Mouse (Mus musculus): ENCODE data around the gene Lhfpl3.

Gene Lhfpl3

DNA sequence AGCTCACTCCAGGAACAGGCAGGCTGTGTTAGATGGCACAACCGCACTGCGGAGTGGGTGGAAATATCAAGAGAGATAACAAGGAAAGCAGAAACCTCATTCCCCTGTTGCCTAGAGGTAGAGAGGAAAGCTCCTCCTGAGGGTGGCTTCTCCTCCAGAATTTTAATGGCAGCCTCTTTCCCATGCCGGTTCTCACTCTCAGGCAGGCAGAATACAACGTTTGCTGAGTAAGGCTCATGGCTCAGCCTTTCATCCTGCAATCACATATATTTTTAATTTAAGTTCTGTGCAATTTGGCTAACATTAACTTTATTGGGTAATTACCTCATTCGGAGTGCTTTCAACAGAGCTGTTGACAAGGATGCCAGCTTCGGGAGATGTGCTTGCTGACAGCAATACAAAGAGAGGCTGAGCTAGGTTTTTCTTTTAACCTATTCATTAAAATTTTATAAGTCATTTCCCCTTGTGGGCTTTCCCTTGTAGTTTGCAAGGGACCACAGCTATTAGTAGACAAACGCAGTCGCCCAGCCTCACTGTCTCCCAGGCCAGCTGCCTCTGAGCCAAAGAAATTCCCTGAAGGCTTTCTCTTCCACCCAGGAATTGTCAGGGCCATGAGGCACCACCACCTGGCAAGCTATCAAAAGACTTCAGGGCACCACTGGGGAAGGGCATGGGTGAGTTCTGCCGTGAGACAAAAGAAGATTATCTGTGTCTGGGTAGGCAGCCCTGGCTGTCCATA is 394.5 kb downstream of the Lhfpl3 start:
- in situ Hi-C loops (cut with MboI, MseI) = no loop called here

DNA sequence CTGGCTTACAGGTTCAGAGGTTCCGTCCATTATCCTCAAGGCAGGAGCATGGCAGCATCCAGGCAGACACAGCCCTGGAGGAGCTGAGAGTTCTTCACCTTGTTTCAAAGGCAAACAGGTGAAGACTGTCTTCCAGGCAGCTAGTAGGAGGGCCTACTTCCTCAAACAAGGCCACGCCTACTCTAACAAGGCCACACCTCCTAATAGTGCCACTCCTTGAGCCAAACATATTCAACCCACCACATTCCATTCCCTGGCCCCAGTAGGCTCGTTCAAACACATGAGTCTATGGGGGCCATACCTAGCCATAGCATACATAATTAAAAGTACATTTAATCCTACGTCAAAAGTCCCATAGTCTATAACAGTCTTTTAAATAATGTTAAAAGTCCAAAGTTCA is 407.4 kb downstream of the Lhfpl3 start:
- in situ Hi-C loops (cut with MboI, MseI) = loop anchor here (25.0 kb wide), 1 partner anchor 1866 kb away; no protein-coding TSS in a partner anchor

DNA sequence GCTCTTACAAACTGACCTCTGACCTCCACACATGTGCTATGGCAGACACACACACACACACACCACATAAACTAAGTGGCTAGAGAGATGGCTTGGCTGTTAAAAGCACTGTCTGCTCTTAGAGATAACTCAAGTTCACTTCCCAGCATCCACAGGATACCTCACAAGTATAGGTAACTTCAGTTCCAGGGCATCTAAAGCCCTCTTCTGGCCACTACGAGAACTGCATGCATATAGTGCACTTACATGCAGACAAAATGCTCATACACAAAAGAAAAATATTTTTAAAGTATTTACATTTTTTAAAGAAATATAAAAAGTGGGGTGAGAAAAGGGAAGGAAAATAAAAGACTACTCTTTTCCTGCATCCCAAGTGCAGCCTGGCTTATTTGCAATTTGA is 408.6 kb downstream of the Lhfpl3 start:
- in situ Hi-C loops (cut with MboI, MseI) = loop anchor here (25.0 kb wide), 1 partner anchor 1867 kb away; no protein-coding TSS in a partner anchor

DNA sequence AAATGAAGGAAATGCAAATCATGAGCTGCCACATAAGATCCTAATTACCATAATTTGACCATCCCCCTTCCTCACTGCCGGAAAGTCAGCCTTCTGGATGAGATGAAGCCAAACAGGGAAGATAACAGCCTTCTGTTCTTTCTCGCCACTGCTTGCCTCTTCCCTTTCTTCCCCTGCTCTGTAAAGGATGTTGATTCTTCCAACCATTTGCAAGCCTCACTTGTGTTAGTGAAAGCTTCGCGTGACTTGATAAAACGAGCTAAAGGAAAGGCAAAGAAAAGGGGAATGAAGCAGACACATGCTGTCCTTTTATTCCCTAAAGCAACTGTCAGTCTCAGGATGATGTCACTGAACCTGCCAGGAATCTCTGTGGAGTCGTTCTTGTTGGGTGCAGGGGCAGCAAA is 420.1 kb downstream of the Lhfpl3 start:
- in situ Hi-C loops (cut with MboI, MseI) = loop anchor here (25.0 kb wide), 1 partner anchor 1879 kb away; no protein-coding TSS in a partner anchor

DNA sequence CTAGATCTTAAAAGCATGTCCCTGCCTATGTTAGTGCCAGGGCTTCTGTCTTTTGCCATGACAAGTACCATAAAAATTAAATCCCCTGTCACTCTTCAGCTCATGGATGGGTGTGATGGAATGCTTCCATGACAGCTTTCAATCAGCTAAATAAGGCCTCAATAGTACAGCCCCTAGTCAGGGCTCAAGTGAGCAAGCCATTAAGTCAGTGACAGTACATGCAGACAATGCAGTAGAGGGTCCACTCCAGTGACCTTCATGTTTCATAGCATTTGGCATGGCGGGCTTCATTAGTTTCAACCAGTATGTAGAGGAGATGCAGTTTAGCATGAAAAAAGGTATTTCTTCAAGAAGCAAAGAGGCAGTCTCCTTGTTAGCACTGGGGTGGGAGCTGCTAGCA is 420.8 kb downstream of the Lhfpl3 start:
- in situ Hi-C loops (cut with MboI, MseI) = loop anchor here (25.0 kb wide), 1 partner anchor 1879 kb away; no protein-coding TSS in a partner anchor

DNA sequence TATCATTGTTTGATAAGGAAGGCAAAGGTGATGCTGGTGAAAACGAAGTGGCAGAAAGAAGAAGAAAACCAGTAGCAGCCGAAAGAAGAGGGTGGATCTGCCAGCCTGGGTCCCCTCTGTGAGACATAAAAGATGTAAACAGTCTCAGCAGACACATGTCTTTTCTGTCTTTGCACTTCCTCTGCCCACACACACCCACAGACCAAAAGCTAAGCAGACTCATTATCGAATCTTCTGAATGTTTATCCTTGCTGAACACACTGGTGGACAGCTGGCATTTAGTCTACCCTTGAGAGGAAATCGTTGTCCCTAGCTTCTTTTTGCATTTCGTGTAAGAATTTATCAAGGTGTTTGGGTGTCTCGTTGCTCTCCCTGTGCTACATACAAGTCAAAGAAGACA is 443.8 kb downstream of the Lhfpl3 start:
- in situ Hi-C loops (cut with MboI, MseI) = no loop called here

DNA sequence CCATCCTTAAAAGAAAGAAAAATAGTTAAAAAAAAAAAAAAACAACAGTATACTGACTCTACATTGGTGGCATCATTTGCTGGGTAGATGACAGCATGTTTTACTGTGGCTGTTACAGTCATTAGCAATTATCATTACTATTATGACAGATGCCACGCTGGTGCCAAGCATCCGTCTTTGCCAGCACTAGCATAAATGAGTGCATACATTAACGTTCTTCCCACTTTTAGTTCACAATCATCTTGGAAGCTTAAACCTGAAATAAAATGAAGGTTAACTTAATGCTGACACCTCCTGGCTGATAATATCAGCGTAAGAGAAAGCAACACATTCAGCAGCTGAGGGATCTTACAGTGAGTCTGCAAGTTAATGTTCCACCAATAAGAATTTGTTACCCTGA is 451.0 kb downstream of the Lhfpl3 start:
- in situ Hi-C loops (cut with MboI, MseI) = no loop called here

DNA sequence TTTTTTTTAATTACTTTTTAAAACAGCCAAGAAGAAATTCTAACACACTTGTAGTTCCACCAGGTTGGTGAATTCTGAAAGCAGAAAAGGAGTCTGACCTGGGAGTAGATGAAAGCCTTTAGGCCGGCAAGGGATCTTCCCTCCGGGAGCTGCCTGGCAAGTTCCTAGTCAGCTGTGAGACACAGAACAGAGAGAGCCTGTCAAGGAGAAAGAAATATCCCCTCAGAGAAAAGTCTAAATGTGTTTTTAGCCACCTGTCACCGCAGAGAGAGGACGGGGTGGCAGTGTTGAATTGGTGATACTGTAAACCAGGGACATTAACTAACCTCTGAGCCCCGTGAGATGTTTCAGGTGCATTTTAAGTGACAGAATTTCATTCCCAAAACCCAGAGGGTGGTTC is 467.2 kb downstream of the Lhfpl3 start:
- in situ Hi-C loops (cut with MboI, MseI) = loop anchor here (10.0 kb wide), 1 partner anchor 898 kb away; no protein-coding TSS in a partner anchor

DNA sequence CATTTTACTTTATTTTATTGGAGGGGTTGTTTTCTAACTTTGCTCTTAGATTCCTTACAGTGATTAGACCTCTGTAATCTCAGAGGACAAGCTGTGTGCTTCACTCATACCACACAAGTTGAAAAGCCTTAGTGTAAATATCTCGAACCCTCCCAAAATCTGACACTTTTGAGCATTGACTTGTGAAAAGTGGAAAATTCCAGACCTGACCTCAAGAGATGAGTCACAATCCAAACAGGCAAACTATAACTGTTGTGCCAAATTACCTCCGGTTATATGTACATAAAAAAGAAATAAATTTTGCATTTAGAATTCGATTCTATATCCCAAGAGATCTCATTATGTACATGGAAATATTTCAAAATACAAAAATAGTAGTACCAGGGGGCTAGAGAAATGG is 468.8 kb downstream of the Lhfpl3 start:
- in situ Hi-C loops (cut with MboI, MseI) = loop anchor here (10.0 kb wide), 1 partner anchor 900 kb away; no protein-coding TSS in a partner anchor

DNA sequence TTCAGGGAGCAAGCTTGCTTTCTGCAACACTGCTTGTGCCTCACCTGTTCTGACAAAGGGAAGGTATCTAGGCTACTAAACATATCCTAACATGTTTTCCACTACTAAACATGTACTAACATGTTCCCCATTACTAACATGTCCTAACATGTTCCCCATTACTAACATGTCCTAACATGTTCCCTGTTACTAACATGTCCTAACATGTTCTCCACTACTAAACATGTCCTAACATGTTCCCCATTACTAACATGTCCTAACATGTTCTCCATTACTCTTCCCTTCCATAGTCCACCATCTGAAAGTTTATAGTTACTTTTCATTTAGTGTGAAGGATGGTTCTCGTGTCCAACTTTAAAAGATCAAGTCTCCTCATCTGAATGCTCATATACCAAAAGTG is 473.8 kb downstream of the Lhfpl3 start:
- in situ Hi-C loops (cut with MboI, MseI) = loop anchor here (10.0 kb wide), 1 partner anchor 905 kb away; no protein-coding TSS in a partner anchor

DNA sequence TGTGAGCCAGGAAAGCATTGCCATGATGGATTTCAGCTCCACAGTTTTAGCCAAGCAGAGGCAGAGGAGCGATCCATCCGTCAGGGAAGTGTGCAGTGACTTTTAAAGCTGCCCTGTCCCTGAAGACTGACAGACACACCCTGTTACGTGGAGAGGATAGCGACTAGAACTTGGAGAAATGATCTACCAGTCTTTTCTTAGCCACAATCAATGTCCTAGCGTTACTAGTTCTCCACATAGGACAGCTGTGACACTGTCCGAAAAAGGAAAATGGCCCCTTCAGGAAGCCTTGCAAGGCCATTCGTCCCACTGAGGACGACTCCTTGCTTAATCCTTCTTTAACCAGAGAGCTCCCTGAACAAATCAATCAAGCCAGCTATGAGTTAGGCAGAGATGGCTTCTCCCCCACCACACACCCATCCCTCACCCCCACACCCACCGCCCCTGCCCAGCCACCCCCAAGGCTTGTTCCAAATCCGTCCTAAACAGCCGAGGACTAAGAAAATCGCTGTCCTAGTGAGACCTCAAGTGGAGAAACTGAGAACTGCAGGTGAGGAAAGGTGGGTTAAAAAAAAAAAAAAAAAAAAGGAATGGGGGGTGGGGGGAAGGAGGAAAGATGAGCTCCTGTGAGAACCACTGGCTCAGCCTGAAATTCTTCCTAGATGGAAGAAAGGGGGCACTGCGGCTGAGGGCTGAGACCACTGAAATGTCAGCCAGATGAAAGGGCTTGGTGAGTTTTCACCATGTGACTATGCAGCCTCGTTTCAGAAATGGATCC is 479.1 kb downstream of the Lhfpl3 start:
- in situ Hi-C loops (cut with MboI, MseI) = no loop called here

DNA sequence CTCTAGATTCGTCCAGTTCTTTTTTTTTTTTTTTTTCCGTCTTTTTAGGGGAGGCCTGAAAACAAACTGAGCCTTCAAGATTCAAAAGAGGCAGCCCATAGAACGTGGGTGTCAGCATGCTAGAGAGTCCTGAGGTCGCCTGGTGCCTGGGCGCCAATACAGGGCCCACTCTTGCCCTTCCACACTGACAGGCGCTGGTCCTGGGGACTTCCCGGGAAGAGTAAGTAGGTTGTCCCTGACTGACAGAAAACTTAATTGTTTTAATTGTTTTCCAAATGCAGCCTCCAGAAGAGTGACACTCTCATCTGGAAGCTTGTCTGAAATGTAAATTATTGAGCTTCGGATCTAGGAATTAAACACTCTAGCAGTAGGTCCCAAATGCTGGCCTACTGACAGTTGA is 479.8 kb downstream of the Lhfpl3 start:
- in situ Hi-C loops (cut with MboI, MseI) = no loop called here

DNA sequence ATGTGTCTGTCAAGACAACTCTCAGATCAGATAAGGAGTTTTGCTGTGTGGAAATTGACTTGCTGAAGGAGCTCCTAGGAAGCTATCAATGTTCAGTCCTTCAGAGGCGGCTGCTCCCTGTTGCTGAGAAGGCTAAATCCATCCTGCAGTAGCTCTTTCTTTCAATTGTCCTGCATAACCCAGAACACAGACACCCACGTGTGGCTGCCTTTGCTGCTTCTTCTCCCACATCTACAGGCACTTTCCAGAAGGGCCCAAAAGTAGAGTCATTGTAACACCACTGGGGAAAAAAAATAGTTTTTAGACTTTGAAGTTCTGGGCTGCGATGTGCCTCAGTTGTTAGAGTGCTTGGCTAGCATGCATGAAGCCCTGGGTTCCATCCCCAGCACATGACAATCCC is 480.9 kb downstream of the Lhfpl3 start:
- in situ Hi-C loops (cut with MboI, MseI) = no loop called here

DNA sequence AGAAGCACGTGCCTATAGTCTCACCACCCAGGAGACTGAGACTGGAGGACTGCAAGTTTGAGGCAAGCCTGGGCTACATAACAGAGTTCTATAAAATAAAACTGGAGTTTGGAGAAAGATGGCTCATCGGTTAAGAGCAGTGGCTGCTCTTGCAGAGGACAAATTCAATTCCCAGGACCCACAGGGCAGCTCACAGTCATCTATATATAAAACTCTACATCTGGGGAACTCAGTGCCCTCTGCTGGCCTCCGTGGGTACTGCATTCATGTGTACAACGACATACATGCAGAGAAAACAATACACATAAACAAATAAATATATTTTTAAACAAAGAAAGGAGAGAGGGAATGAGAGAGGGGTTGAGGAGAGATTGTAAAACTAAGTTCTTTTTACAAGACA is 501.1 kb downstream of the Lhfpl3 start:
- in situ Hi-C loops (cut with MboI, MseI) = no loop called here

DNA sequence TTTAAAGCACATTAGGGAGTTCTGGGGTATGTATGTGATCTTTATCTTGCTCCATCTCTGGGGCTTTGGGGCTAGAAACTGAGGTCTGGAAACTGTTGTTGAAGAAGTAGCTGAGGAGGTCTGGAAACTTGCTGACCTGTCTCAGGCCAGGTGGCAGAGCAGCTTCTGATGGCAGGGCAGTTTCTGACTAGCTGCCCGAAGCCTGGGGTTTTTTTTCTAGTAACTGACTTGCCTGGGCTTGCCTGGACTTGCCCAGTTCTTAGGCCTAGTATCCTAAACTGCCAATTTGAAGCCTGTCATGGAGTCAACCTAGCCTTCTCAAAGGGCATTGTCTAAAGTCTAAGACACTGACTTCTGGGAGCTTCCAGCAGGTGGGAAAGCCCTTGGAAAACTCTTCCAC is 501.9 kb downstream of the Lhfpl3 start:
- in situ Hi-C loops (cut with MboI, MseI) = no loop called here

DNA sequence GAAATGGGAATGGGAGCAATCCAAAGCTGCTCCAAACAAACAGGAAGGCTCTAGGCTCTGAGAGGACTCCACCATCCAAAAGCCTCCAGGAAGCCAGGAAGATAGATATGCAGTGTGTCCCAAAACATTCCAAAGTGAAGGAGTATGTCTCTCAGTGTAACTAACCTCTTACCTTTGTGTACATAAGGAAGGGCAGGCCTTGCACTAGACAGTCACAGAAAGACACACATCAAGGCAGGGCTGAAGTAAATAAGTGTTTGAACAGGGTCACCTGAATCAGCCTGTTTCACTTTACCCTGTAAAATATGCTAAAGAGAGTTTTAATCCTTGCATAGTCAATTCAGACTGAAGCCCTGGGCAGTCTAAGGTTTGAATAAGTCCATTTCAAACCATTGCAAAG is 502.4 kb downstream of the Lhfpl3 start:
- in situ Hi-C loops (cut with MboI, MseI) = no loop called here

DNA sequence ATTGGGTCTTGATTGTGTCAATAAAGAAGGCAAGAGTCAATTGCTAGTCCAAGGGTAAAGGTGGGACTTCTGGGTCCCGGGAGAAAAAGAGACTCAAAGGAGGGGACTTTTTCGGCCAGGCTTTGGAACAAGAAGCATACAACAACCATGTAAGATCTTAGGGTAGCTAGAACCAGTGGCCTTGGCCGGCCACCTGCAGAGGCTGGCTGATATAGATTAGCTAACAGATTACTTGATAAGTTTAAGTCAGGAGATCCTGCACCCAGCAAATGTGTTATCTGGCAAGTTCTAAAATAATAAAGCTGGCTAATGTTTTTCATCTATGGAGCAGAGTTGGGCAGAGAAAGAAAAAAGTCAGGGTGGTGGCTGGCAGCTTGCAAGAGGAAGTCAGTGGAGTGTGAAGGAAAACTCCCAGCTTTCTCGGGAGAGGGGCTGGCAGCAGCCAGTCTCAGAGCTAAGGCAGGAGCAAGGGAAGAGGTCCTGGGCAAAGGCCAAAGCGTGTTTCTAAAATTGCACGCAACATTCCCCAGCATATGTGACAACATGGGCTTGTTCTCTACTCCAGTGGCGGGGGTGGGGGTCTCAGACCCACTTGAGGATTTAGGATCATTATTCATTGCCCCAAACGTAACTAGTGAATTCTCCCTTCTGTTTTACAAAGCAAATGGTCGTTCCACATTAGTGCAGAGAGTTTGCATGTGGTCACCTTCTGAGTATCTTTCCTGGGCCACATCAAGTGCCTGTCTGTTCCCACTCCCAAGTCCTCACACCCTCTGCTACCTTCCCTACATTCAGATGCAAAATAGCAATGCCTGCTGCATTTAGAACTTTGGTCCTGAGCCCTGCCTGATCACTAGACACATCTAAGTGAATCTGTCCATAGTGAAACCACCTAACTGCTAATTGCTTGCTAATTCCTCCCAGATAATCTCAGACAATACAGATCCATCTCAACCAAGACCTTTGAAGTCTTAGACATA is 504.3 kb downstream of the Lhfpl3 start:
- in situ Hi-C loops (cut with MboI, MseI) = no loop called here

DNA sequence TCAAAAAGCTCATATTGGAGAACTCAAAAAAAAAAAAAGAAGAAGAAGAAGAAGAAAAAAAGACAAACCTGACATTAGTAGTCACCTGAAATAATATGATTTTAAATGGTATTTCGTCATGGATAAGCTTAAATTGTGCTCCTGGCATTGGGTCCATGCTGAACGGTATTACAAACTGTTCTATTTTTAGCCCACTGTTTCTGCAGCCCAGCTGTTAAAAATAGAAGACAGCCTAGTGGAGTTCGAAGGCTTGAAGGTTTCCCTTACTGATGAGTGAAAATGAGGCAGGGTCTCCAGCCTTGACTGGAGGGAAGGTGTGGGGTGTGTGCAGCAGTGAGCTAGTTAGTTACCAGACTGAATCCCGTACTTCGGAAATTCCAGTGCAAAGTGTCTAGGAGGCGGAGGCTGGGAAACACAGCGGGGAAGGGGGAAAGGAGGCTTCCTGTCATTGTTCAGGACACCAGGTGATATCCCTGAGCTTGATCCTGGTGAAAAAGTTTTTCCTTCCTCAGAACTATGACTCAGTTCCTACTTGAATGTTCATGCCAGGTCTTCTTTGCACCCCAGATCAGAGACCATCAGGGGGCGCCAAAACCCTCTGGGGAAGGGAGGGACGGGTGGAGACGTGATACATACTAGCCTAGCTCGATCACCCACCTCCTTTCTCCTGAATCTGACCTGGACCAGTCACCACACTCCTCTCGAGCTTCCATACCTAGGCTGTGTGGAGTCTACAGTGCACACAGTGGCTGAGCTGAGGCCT is 505.8 kb downstream of the Lhfpl3 start:
- in situ Hi-C loops (cut with MboI, MseI) = no loop called here

DNA sequence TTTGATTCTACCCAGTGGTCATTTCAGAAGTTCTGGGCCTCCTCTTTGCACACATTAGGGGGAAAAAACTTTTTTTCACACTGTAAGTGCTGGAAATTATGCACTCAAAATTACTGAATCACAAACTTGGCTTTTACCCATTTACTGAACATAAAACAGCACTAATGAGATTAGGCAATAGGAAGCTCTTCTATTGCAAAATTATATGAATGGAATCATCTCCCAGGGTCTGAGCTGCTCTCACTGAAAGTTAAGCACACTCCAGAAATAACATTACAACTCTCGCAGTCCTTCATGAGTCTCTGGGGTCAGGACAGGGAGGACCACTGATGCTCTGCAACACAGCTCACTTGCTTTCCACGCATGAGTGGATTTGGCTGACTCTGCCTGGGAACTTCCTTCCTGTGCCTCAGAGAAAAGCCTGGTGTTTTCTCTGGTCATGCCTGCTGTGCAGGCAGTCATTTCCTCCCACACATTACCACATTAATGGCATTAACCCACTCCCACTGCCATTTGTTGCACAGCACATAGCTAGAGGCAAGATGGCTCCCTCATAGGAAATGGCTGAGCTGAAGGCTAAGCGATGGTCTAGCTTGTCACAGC is 510.1 kb downstream of the Lhfpl3 start:
- in situ Hi-C loops (cut with MboI, MseI) = no loop called here

DNA sequence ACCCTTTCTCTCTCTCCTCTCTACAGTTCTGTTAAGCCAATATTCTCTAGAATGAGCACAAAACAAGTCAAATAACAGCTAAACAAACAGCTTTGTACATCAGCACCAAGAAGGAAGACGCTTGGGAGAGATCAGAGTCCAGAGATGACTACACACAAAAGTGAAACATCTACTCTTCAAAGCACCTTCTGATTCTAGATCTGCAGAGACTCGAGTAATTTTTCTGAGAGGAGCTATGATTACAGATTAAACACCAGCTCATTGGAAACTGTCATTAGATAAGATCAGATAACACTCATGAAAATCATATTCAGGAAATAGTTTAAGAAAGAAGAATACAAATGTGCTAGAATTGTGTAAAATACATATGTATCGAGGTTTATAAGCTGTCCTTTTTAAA is 527.5 kb downstream of the Lhfpl3 start:
- in situ Hi-C loops (cut with MboI, MseI) = no loop called here
